Mouse (Mus musculus): ENCODE measurements around the gene Higd2a. TPM values are rescaled to one million over a fixed set of nuclear protein-coding genes. Genes with fewer than 3 reads are reported as not detected.

The Higd2a gene
- polyA plus RNA-seq, 1 experiment from 2014 or later: 211 TPM

GRCm38 (mm10) chr13:54574854-54575481, 15.0 kb upstream of the Higd2a start, which contains the start of gene Arl10:
Gene Arl10 (plus strand): TSS chr13:54575015.
- under 1% methylated on average over 55 of the region's 55 CpGs for WGBS
- peak; percentile 92 for ATAC-seq (ENCODE audit: insufficient read depth, low FRiP score)

GRCm38 (mm10) chr13:54575489-54575888, 14.5 kb upstream of the Higd2a start:
- whole genome bisulfite sequencing: 1% methylated on average over 19 of the region's 19 CpGs
- no peak for ATAC-seq (ENCODE audit: insufficient read depth, low FRiP score)

More at GRCm38 (mm10) chr13:54574854-54575481, 15.0 kb upstream of the Higd2a start, which contains the start of gene Arl10:
- H3K4me1 ChIP-seq (ENCODE audit: control insufficient read depth, insufficient read depth, low read length): peaks cover 8% of the 10 kb centered on the region
- peak within 1 kb of the TSS; percentile 74 for H3K27ac ChIP-seq (ENCODE audit: low read length)
- H3K27me3 ChIP-seq (ENCODE audit: control insufficient read depth, insufficient read depth, low read length): no peaks in the 10 kb centered on the region
- H3K36me3 ChIP-seq (ENCODE audit: control insufficient read depth, insufficient read depth, low read length): no peaks in the 10 kb centered on the region
- peak within 1 kb of the TSS; percentile 66 for H3K4me2 ChIP-seq (ENCODE audit: low read depth, low read length)
- H3K4me3 ChIP-seq (replicated peaks; ENCODE audit: low read length): peak within 1 kb of the TSS; percentile 69
- peak within 1 kb of the TSS; percentile 86 for H3K9ac ChIP-seq (ENCODE audit: low read length)
- H3K9me3 ChIP-seq (replicated peaks; ENCODE audit: control insufficient read depth, low read length): no peaks in the 10 kb centered on the region

GRCm38 (mm10) chr13:54577652-54578507, 12.1 kb upstream of the Higd2a start:
- Histone ChIP-seq H3K4me3 (replicated peaks; ENCODE audit: low read length) (no peak overlapping the region), H3K9ac (ENCODE audit: low read length) (no peak overlapping the region), H3K36me3 (ENCODE audit: control insufficient read depth, insufficient read depth, low read length) (peaks cover 12% of the 10 kb centered on the region; the same call in 1 of the 2 replicates), H3K9me3 (replicated peaks; ENCODE audit: control insufficient read depth, low read length) (no peaks in the 10 kb centered on the region), H3K4me1 (ENCODE audit: control insufficient read depth, insufficient read depth, low read length) (peaks cover 13% of the 10 kb centered on the region), H3K4me2 (ENCODE audit: low read depth, low read length) (no peak overlapping the region), H3K27me3 (ENCODE audit: control insufficient read depth, insufficient read depth, low read length) (no peaks in the 10 kb centered on the region), H3K27ac (ENCODE audit: low read length) (no peak overlapping the region)
- ATAC-seq (ENCODE audit: insufficient read depth, low FRiP score): no peak
- 85% methylated on average over 21 of the region's 21 CpGs for WGBS

More at GRCm38 (mm10) chr13:54575489-54575888, 14.5 kb upstream of the Higd2a start:
- peak overlapping the region; percentile 69 for H3K4me3 ChIP-seq (replicated peaks; ENCODE audit: low read length)
- H3K9me3 ChIP-seq (replicated peaks; ENCODE audit: control insufficient read depth, low read length): no peaks in the 10 kb centered on the region
- peaks cover 8% of the 10 kb centered on the region for H3K4me1 ChIP-seq (ENCODE audit: control insufficient read depth, insufficient read depth, low read length)
- H3K9ac ChIP-seq (ENCODE audit: low read length): peak overlapping the region; percentile 86
- peak overlapping the region; percentile 74; the same call in 1 of the 2 replicates for H3K27ac ChIP-seq (ENCODE audit: low read length)
- 0 out of 2 replicates have a peak, but pooled peaks cover under 1% of the 10 kb centered on the region for H3K36me3 ChIP-seq (ENCODE audit: control insufficient read depth, insufficient read depth, low read length)
- no peaks in the 10 kb centered on the region for H3K27me3 ChIP-seq (ENCODE audit: control insufficient read depth, insufficient read depth, low read length)
- H3K4me2 ChIP-seq (ENCODE audit: low read depth, low read length): peak overlapping the region; percentile 66

GRCm38 (mm10) chr13:54581385-54581784, 8.6 kb upstream of the Higd2a start:
- no peak overlapping the region for H3K9ac ChIP-seq (ENCODE audit: low read length)
- H3K27me3 ChIP-seq (ENCODE audit: control insufficient read depth, insufficient read depth, low read length): no peaks in the 10 kb centered on the region
- WGBS: 47% methylated on average over 2 of the region's 2 CpGs
- H3K27ac ChIP-seq (ENCODE audit: low read length): peak overlapping the region; percentile 73
- H3K4me1 ChIP-seq (ENCODE audit: control insufficient read depth, insufficient read depth, low read length): peaks cover 6% of the 10 kb centered on the region
- H3K9me3 ChIP-seq (replicated peaks; ENCODE audit: control insufficient read depth, low read length): no peaks in the 10 kb centered on the region
- ATAC-seq (ENCODE audit: insufficient read depth, low FRiP score): peak; percentile 65; the same call in 1 of the 2 replicates
- no peak overlapping the region for H3K4me3 ChIP-seq (replicated peaks; ENCODE audit: low read length)
- no peak overlapping the region for H3K4me2 ChIP-seq (ENCODE audit: low read depth, low read length)
- peaks cover 23% of the 10 kb centered on the region for H3K36me3 ChIP-seq (ENCODE audit: control insufficient read depth, insufficient read depth, low read length)

GRCm38 (mm10) chr13:54582126-54582525, 7.9 kb upstream of the Higd2a start:
- Histone ChIP-seq H3K4me2 (ENCODE audit: low read depth, low read length) (no peak overlapping the region), H3K4me3 (replicated peaks; ENCODE audit: low read length) (no peak overlapping the region), H3K27ac (ENCODE audit: low read length) (peak overlapping the region; percentile 34; the same call in 1 of the 2 replicates), H3K9me3 (replicated peaks; ENCODE audit: control insufficient read depth, low read length) (no peaks in the 10 kb centered on the region), H3K9ac (ENCODE audit: low read length) (no peak overlapping the region), H3K27me3 (ENCODE audit: control insufficient read depth, insufficient read depth, low read length) (no peaks in the 10 kb centered on the region), H3K36me3 (ENCODE audit: control insufficient read depth, insufficient read depth, low read length) (peaks cover 23% of the 10 kb centered on the region), H3K4me1 (ENCODE audit: control insufficient read depth, insufficient read depth, low read length) (peaks cover 5% of the 10 kb centered on the region; the same call in 1 of the 2 replicates)
- no peak for ATAC-seq (ENCODE audit: insufficient read depth, low FRiP score)
- 67% methylated on average over 10 of the region's 10 CpGs for WGBS

- no peak overlapping the region for H3K4me2 ChIP-seq (ENCODE audit: low read depth, low read length)
- H3K4me1 ChIP-seq (ENCODE audit: control insufficient read depth, insufficient read depth, low read length): peaks cover 5% of the 10 kb centered on the region; the same call in 1 of the 2 replicates
- ATAC-seq (ENCODE audit: insufficient read depth, low FRiP score): no peak
- no peak overlapping the region for H3K9ac ChIP-seq (ENCODE audit: low read length)
- H3K27ac ChIP-seq (ENCODE audit: low read length): no peak overlapping the region
- 81% methylated on average over 5 of the region's 5 CpGs for WGBS
- no peaks in the 10 kb centered on the region for H3K9me3 ChIP-seq (replicated peaks; ENCODE audit: control insufficient read depth, low read length)
- H3K4me3 ChIP-seq (replicated peaks; ENCODE audit: low read length): no peak overlapping the region
- peaks cover 23% of the 10 kb centered on the region for H3K36me3 ChIP-seq (ENCODE audit: control insufficient read depth, insufficient read depth, low read length)
- no peaks in the 10 kb centered on the region for H3K27me3 ChIP-seq (ENCODE audit: control insufficient read depth, insufficient read depth, low read length)
Measured at GRCm38 (mm10) chr13:54582860-54583259, 7.1 kb upstream of the Higd2a start.

GRCm38 (mm10) chr13:54585831-54586230, 4.2 kb upstream of the Higd2a start:
- H3K36me3 ChIP-seq (ENCODE audit: control insufficient read depth, insufficient read depth, low read length): peaks cover 20% of the 10 kb centered on the region
- no peak overlapping the region for H3K9ac ChIP-seq (ENCODE audit: low read length)
- no peak overlapping the region for H3K4me3 ChIP-seq (replicated peaks; ENCODE audit: low read length)
- H3K27ac ChIP-seq (ENCODE audit: low read length): no peak overlapping the region
- no peaks in the 10 kb centered on the region for H3K27me3 ChIP-seq (ENCODE audit: control insufficient read depth, insufficient read depth, low read length)
- H3K4me1 ChIP-seq (ENCODE audit: control insufficient read depth, insufficient read depth, low read length): peaks cover 13% of the 10 kb centered on the region
- H3K9me3 ChIP-seq (replicated peaks; ENCODE audit: control insufficient read depth, low read length): no peaks in the 10 kb centered on the region
- no peak overlapping the region for H3K4me2 ChIP-seq (ENCODE audit: low read depth, low read length)
- WGBS: 91% methylated on average over 11 of the region's 11 CpGs
- no peak for ATAC-seq (ENCODE audit: insufficient read depth, low FRiP score)

- Histone ChIP-seq H3K36me3 (ENCODE audit: control insufficient read depth, insufficient read depth, low read length) (peaks cover 9% of the 10 kb centered on the region; the same call in 1 of the 2 replicates), H3K4me3 (replicated peaks; ENCODE audit: low read length) (peak overlapping the region; percentile 97), H3K4me2 (ENCODE audit: low read depth, low read length) (peak overlapping the region; percentile 53), H3K9me3 (replicated peaks; ENCODE audit: control insufficient read depth, low read length) (no peaks in the 10 kb centered on the region), H3K27me3 (ENCODE audit: control insufficient read depth, insufficient read depth, low read length) (no peaks in the 10 kb centered on the region), H3K4me1 (ENCODE audit: control insufficient read depth, insufficient read depth, low read length) (peaks cover 15% of the 10 kb centered on the region), H3K9ac (ENCODE audit: low read length) (peak overlapping the region; percentile 77), H3K27ac (ENCODE audit: low read length) (peak overlapping the region; percentile 37; the same call in 1 of the 2 replicates)
- 1% methylated on average over 24 of the region's 24 CpGs for WGBS
- 0 out of 2 replicates have a peak, but pooled peaks have one; percentile 5 for ATAC-seq (ENCODE audit: insufficient read depth, low FRiP score)
Measured at GRCm38 (mm10) chr13:54589414-54589995, 502 bp upstream of the Higd2a start.
